25 mouse cellular contexts compared by ENCODE assay signal in genomic region chr3:81123461-81123860, GRCm38 (mm10).
A peak's percentile ranks its signal among the peaks of the same experiment; 100 is the strongest.
DNase-seq lines count a peak whose midpoint lies in the region; ATAC-seq and TF ChIP-seq lines count a peak whose summit lies in the region.
"Had no signal": no experiment of that assay in that cellular context is flagged by ENCODE, and none has a peak within 500 bp of the region (broad histone marks: within the 10 kb centered on the region; RNA-seq: fewer than 3 reads in every experiment).

No protein-coding gene starts in this region.

- no peak for TF ChIP-seq POLR2A in embryonic fibroblast, embryonic 13.5 days (IDR thresholded peaks at IDR 0.05; ENCODE audit: low read depth, low read length)
- TF ChIP-seq POLR2A in myocyte (IDR thresholded peaks at IDR 0.05; ENCODE audit: insufficient read length, low read depth), result no peak

- no peak overlapping the region for H3K9ac ChIP-seq in limb, embryonic 15.5 days
- H3K9ac ChIP-seq: embryonic facial prominence, embryonic 12.5 days; embryonic facial prominence, embryonic 15.5 days; forebrain, embryonic 12.5 days; forebrain, embryonic 15.5 days; hindbrain, embryonic 12.5 days; hindbrain, embryonic 15.5 days had no signal

- no peak overlapping the region for H3K4me2 ChIP-seq in limb, embryonic 15.5 days
- H3K4me2 ChIP-seq in myocyte (ENCODE audit: low read depth), result no peak overlapping the region
- H3K4me2 ChIP-seq: embryonic facial prominence, embryonic 12.5 days; embryonic facial prominence, embryonic 15.5 days; forebrain, embryonic 12.5 days; forebrain, embryonic 15.5 days; heart, embryonic 11.5 days; hindbrain, embryonic 12.5 days; hindbrain, embryonic 15.5 days had no signal

- H3ac ChIP-seq in C2C12 (ENCODE audit: control insufficient read depth, insufficient read length, low read depth) (no peak overlapping the region), myocyte (ENCODE audit: control insufficient read depth, insufficient read length) (no peak overlapping the region)

- H3K27ac ChIP-seq in limb, embryonic 15.5 days, result peak overlapping the region; percentile 22; the same call in 1 of the 2 replicates
- no peak overlapping the region for H3K27ac ChIP-seq in limb, embryonic 10.5 days
- H3K27ac ChIP-seq in embryonic fibroblast, embryonic 13.5 days (ENCODE audit: insufficient read depth, low read length), result peak overlapping the region; percentile 92
- H3K27ac ChIP-seq: embryonic facial prominence, embryonic 12.5 days; embryonic facial prominence, embryonic 15.5 days; forebrain, embryonic 12.5 days; forebrain, embryonic 15.5 days; hindbrain, embryonic 12.5 days; hindbrain, embryonic 15.5 days had no signal

- peaks cover 11% of the 10 kb centered on the region for H3K79me3 ChIP-seq in C2C12 (ENCODE audit: low read depth)

- TF ChIP-seq CTCF in C2C12 (IDR thresholded peaks at IDR 0.05; ENCODE audit: control insufficient read depth, insufficient read depth, insufficient read length), result no peak
- no peak for TF ChIP-seq CTCF in embryonic fibroblast, embryonic 13.5 days (IDR thresholded peaks at IDR 0.05; ENCODE audit: borderline replicate concordance, insufficient read depth, low read length)

- H3K27me3 ChIP-seq in limb, embryonic 15.5 days, result no peaks in the 10 kb centered on the region
- no peaks in the 10 kb centered on the region for H3K27me3 ChIP-seq in limb, embryonic 10.5 days (ENCODE audit: low read depth, poor library complexity, severe bottlenecking)
- H3K27me3 ChIP-seq in C2C12 (ENCODE audit: control insufficient read depth, insufficient read depth, insufficient read length), result no peaks in the 10 kb centered on the region
- no peaks in the 10 kb centered on the region for H3K27me3 ChIP-seq in myocyte (ENCODE audit: control insufficient read depth, insufficient read depth, insufficient read length)
- H3K27me3 ChIP-seq: CH12.LX; embryonic facial prominence, embryonic 12.5 days; embryonic facial prominence, embryonic 15.5 days; forebrain, embryonic 12.5 days; forebrain, embryonic 15.5 days; hindbrain, embryonic 12.5 days; hindbrain, embryonic 15.5 days had no signal

- H3K4me1 ChIP-seq in limb, embryonic 15.5 days, result no peaks in the 10 kb centered on the region
- H3K4me1 ChIP-seq in limb, embryonic 10.5 days, result no peaks in the 10 kb centered on the region
- H3K4me1 ChIP-seq in embryonic fibroblast, embryonic 13.5 days (ENCODE audit: control insufficient read depth, insufficient read depth, low read length), result no peaks in the 10 kb centered on the region
- H3K4me1 ChIP-seq: embryonic facial prominence, embryonic 12.5 days; embryonic facial prominence, embryonic 15.5 days; forebrain, embryonic 15.5 days; hindbrain, embryonic 15.5 days had no signal

- H3K36me3 ChIP-seq in limb, embryonic 15.5 days, result no peaks in the 10 kb centered on the region
- H3K36me3 ChIP-seq in limb, embryonic 10.5 days, result no peaks in the 10 kb centered on the region
- no peaks in the 10 kb centered on the region for H3K36me3 ChIP-seq in C2C12 (ENCODE audit: control insufficient read depth, insufficient read depth)
- H3K36me3 ChIP-seq in myocyte (ENCODE audit: control insufficient read depth, insufficient read depth), result no peaks in the 10 kb centered on the region
- H3K36me3 ChIP-seq: embryonic facial prominence, embryonic 12.5 days; embryonic facial prominence, embryonic 15.5 days; forebrain, embryonic 12.5 days; forebrain, embryonic 15.5 days; G1E; hindbrain, embryonic 12.5 days; hindbrain, embryonic 15.5 days had no signal

- H3K9me3 ChIP-seq in limb, embryonic 15.5 days, result no peaks in the 10 kb centered on the region
- H3K9me3 ChIP-seq in limb, embryonic 10.5 days (replicated peaks), result no peaks in the 10 kb centered on the region
- H3K9me3 ChIP-seq: embryonic facial prominence, embryonic 12.5 days; embryonic facial prominence, embryonic 15.5 days; forebrain, embryonic 12.5 days; forebrain, embryonic 15.5 days; G1E; hindbrain, embryonic 12.5 days; hindbrain, embryonic 15.5 days had no signal

- no peak overlapping the region for H3K4me3 ChIP-seq in limb, embryonic 15.5 days
- H3K4me3 ChIP-seq in limb, embryonic 10.5 days, result no peak overlapping the region
- H3K4me3 ChIP-seq in C2C12 (ENCODE audit: insufficient read depth, poor library complexity, severe bottlenecking), result no peak overlapping the region
- H3K4me3 ChIP-seq in embryonic fibroblast, embryonic 13.5 days (ENCODE audit: insufficient read depth, low read length), result no peak overlapping the region
- no peak overlapping the region for H3K4me3 ChIP-seq in myocyte
- H3K4me3 ChIP-seq: embryonic facial prominence, embryonic 12.5 days; embryonic facial prominence, embryonic 15.5 days; erythroblast, embryonic 14.5 days; forebrain, embryonic 12.5 days; forebrain, embryonic 15.5 days; hindbrain, embryonic 12.5 days; hindbrain, embryonic 15.5 days had no signal

- no peak for ATAC-seq in limb, embryonic 15.5 days (ENCODE audit: insufficient number of reproducible peaks, low FRiP score, low TSS enrichment, low read depth)
- ATAC-seq: forebrain, embryonic 15.5 days had no signal

- whole genome bisulfite sequencing in limb, embryonic 15.5 days, result 80% methylated on average over 3 of the region's 3 CpGs
- WGBS in limb, embryonic 10.5 days, result 88% methylated on average over 3 of the region's 3 CpGs

- H3K79me2 ChIP-seq in C2C12 (ENCODE audit: control insufficient read depth, insufficient read depth) (peaks cover 28% of the 10 kb centered on the region), myocyte (ENCODE audit: control insufficient read depth, insufficient read depth) (peaks cover 89% of the 10 kb centered on the region)

- no peak for DNase-seq in limb, embryonic 10.5 days (ENCODE audit: low spot score)
- DNase-seq in urinary bladder, postnatal 10 days (ENCODE audit: low spot score), result no peak
- no peak for DNase-seq in kidney, adult 8-10 months
- DNase-seq: adrenal gland, postnatal 10 days; adrenal gland, postnatal 36 days; cerebellum, adult 18-20 months; cerebellum, adult 9-10 months; cerebellum, postnatal 14 days; gastrocnemius, postnatal 10 days; gastrocnemius, postnatal 36 days; heart, adult 11 months had no signal

TF ChIP-seq in C2C12, 6 proteins besides CTCF, POLR2A, EP300 and RAD21:
- TF ChIP-seq CEBPB (IDR thresholded peaks at IDR 0.05; ENCODE audit: low read depth) (peak; percentile 42), FOSL1 (IDR thresholded peaks at IDR 0.05; ENCODE audit: insufficient read depth, low read length, poor library complexity, severe bottlenecking) (no peak)

TF ChIP-seq in myocyte, 11 proteins besides CTCF, POLR2A, EP300 and RAD21:
- TF ChIP-seq CEBPB (IDR thresholded peaks at IDR 0.05; ENCODE audit: insufficient read depth, poor library complexity, severe bottlenecking), result peak; percentile 83; the same call in 1 of the 2 replicates
- TF ChIP-seq USF1 (IDR thresholded peaks at IDR 0.05; ENCODE audit: low read depth), result no peak
